Mouse (Mus musculus): ENCODE data around the gene Mto1. TPM values are rescaled to one million over a fixed set of nuclear protein-coding genes. Genes with fewer than 3 reads are reported as not detected.
"Not testable (repeated sequence)": the region's sequence is repeated elsewhere in the genome, so short reads cannot be mapped to it uniquely, and the experiment has no call there.

Mto1 gene
- polyA plus RNA-seq, 2 experiments: 14.0 to 17.7 TPM

- Histone ChIP-seq H3K9ac (replicated peaks) (no peak overlapping the region), H3K36me3 (replicated peaks; ENCODE audit: control insufficient read depth, insufficient read depth, low read depth) (peaks cover 56% of the 10 kb centered on the region), H3K4me2 (ENCODE audit: low read depth) (no peak overlapping the region), H3K4me1 (replicated peaks; ENCODE audit: control insufficient read depth in 2 of 2, insufficient read depth in 2 of 2, low read length in 1 of 2) (no peaks in the 10 kb centered on the region; a peak in 1 of 4 replicates), H3K27me3 (ENCODE audit: control insufficient read depth, insufficient read depth, low read length) (no peaks in the 10 kb centered on the region), H3K9me3 (ENCODE audit: control insufficient read depth, low read length) (no peaks in the 10 kb centered on the region), H3K4me3 (ENCODE audit: insufficient read depth in 1 of 2, low read depth in 2 of 2, low read length in 2 of 2) (no peak overlapping the region), H3K27ac (no peak overlapping the region)
- 74% methylated on average over 5 of the region's 5 CpGs for WGBS (ENCODE audit: insufficient replicate concordance)
- DNase-seq (ENCODE audit: low read depth in 3 of 3, low spot score in 3 of 3) (no peak), ATAC-seq (ENCODE audit: insufficient read depth) (no peak)
- TF ChIP-seq EP300 (IDR thresholded peaks at IDR 0.05; ENCODE audit: low read depth) (no peak), CTCF (IDR thresholded peaks at IDR 0.05; ENCODE audit: low read depth) (no peak)
Observed at GRCm38 (mm10) chr9:78474771-78475382, 26.9 kb downstream of the Mto1 start.

GRCm38 (mm10) chr9:78475383-78475780 is 27.4 kb downstream of the Mto1 start:
- Histone ChIP-seq H3K9ac (replicated peaks) (no peak overlapping the region), H3K27me3 (ENCODE audit: control insufficient read depth, insufficient read depth, low read length) (no peaks in the 10 kb centered on the region), H3K4me3 (ENCODE audit: insufficient read depth in 1 of 2, low read depth in 2 of 2, low read length in 2 of 2) (no peak overlapping the region), H3K4me2 (ENCODE audit: low read depth) (no peak overlapping the region), H3K36me3 (replicated peaks; ENCODE audit: control insufficient read depth, insufficient read depth, low read depth) (peaks cover 61% of the 10 kb centered on the region), H3K4me1 (replicated peaks; ENCODE audit: control insufficient read depth in 2 of 2, insufficient read depth in 2 of 2, low read length in 1 of 2) (no peaks in the 10 kb centered on the region; a peak in 1 of 4 replicates), H3K27ac (no peak overlapping the region), H3K9me3 (ENCODE audit: control insufficient read depth, low read length) (no peaks in the 10 kb centered on the region)
- TF ChIP-seq EP300 (IDR thresholded peaks at IDR 0.05; ENCODE audit: low read depth) (no peak), CTCF (IDR thresholded peaks at IDR 0.05; ENCODE audit: low read depth) (no peak)
- 78% methylated on average over 2 of the region's 2 CpGs for WGBS (ENCODE audit: insufficient replicate concordance)
- no peak for DNase-seq (ENCODE audit: low read depth in 3 of 3, low spot score in 3 of 3)
- ATAC-seq (ENCODE audit: insufficient read depth): no peak

- Histone ChIP-seq H3K27ac (no peak overlapping the region), H3K27me3 (ENCODE audit: control insufficient read depth, insufficient read depth, low read length) (no peaks in the 10 kb centered on the region), H3K9ac (replicated peaks) (no peak overlapping the region), H3K4me2 (ENCODE audit: low read depth) (no peak overlapping the region), H3K4me1 (replicated peaks; ENCODE audit: control insufficient read depth in 2 of 2, insufficient read depth in 2 of 2, low read length in 1 of 2) (no peaks in the 10 kb centered on the region; a peak in 1 of 4 replicates), H3K36me3 (replicated peaks; ENCODE audit: control insufficient read depth, insufficient read depth, low read depth) (peaks cover 60% of the 10 kb centered on the region), H3K4me3 (ENCODE audit: insufficient read depth in 1 of 2, low read depth in 2 of 2, low read length in 2 of 2) (no peak overlapping the region), H3K9me3 (ENCODE audit: control insufficient read depth, low read length) (no peaks in the 10 kb centered on the region)
- 70% methylated on average over 4 of the region's 4 CpGs for WGBS (ENCODE audit: insufficient replicate concordance)
- DNase-seq (ENCODE audit: low read depth in 3 of 3, low spot score in 3 of 3): no peak
- TF ChIP-seq EP300 (IDR thresholded peaks at IDR 0.05; ENCODE audit: low read depth) (no peak), CTCF (IDR thresholded peaks at IDR 0.05; ENCODE audit: low read depth) (no peak)
- no peak for ATAC-seq (ENCODE audit: insufficient read depth)
Observed at GRCm38 (mm10) chr9:78475873-78476272, 27.9 kb downstream of the Mto1 start.

GRCm38 (mm10) chr9:78476531-78477020 is 28.6 kb downstream of the Mto1 start:
- ATAC-seq (ENCODE audit: insufficient read depth): peak; percentile 32
- H3K36me3 ChIP-seq (replicated peaks; ENCODE audit: control insufficient read depth, insufficient read depth, low read depth): peaks cover 56% of the 10 kb centered on the region
- DNase-seq (ENCODE audit: low read depth in 3 of 3, low spot score in 3 of 3): peak in 1 of 3 experiments; percentile 26

GRCm38 (mm10) chr9:78477021-78477551 is 29.1 kb downstream of the Mto1 start:
- Histone ChIP-seq H3K27ac (no peak overlapping the region; the same call in 1 of the 2 replicates), H3K9me3 (ENCODE audit: control insufficient read depth, low read length) (no peaks in the 10 kb centered on the region), H3K27me3 (ENCODE audit: control insufficient read depth, insufficient read depth, low read length) (no peaks in the 10 kb centered on the region), H3K4me2 (ENCODE audit: low read depth) (no peak overlapping the region), H3K4me1 (replicated peaks; ENCODE audit: control insufficient read depth in 2 of 2, insufficient read depth in 2 of 2, low read length in 1 of 2) (no peaks in the 10 kb centered on the region; a peak in 1 of 4 replicates), H3K36me3 (replicated peaks; ENCODE audit: control insufficient read depth, insufficient read depth, low read depth) (peaks cover 56% of the 10 kb centered on the region), H3K9ac (replicated peaks) (no peak overlapping the region), H3K4me3 (ENCODE audit: insufficient read depth in 1 of 2, low read depth in 2 of 2, low read length in 2 of 2) (no peak overlapping the region)
- TF ChIP-seq CTCF (IDR thresholded peaks at IDR 0.05; ENCODE audit: low read depth) (peak; percentile 59; the same call in 1 of the 2 replicates), EP300 (IDR thresholded peaks at IDR 0.05; ENCODE audit: low read depth) (no peak; the same call in 1 of the 2 replicates)
- 4% methylated on average over 5 of the region's 5 CpGs for WGBS (ENCODE audit: insufficient replicate concordance)
- peak; percentile 5 for ATAC-seq (ENCODE audit: insufficient read depth)
- peak in 1 of 3 experiments; percentile 58 for DNase-seq (ENCODE audit: low read depth in 3 of 3, low spot score in 3 of 3)

More at GRCm38 (mm10) chr9:78476531-78477020, 28.6 kb downstream of the Mto1 start:
- no peak for TF ChIP-seq EP300 (IDR thresholded peaks at IDR 0.05; ENCODE audit: low read depth)
- no peak for TF ChIP-seq CTCF (IDR thresholded peaks at IDR 0.05; ENCODE audit: low read depth)
- 8% methylated on average over 1 of the region's 1 CpGs for WGBS (ENCODE audit: insufficient replicate concordance)
- Histone ChIP-seq H3K4me2 (ENCODE audit: low read depth) (no peak overlapping the region), H3K27ac (no peak overlapping the region; the same call in 1 of the 2 replicates), H3K9ac (replicated peaks) (no peak overlapping the region), H3K9me3 (ENCODE audit: control insufficient read depth, low read length) (no peaks in the 10 kb centered on the region), H3K4me1 (replicated peaks; ENCODE audit: control insufficient read depth in 2 of 2, insufficient read depth in 2 of 2, low read length in 1 of 2) (no peaks in the 10 kb centered on the region; a peak in 1 of 4 replicates), H3K27me3 (ENCODE audit: control insufficient read depth, insufficient read depth, low read length) (no peaks in the 10 kb centered on the region), H3K4me3 (ENCODE audit: insufficient read depth in 1 of 2, low read depth in 2 of 2, low read length in 2 of 2) (no peak overlapping the region)

- not testable (repeated sequence) for H3K27ac ChIP-seq; H3K27me3 ChIP-seq (ENCODE audit: control insufficient read depth, insufficient read depth, low read length); ATAC-seq (ENCODE audit: insufficient read depth); H3K4me1 ChIP-seq (replicated peaks; ENCODE audit: control insufficient read depth in 2 of 2, insufficient read depth in 2 of 2, low read length in 1 of 2); H3K4me3 ChIP-seq (ENCODE audit: insufficient read depth in 1 of 2, low read depth in 2 of 2, low read length in 2 of 2); H3K9me3 ChIP-seq (ENCODE audit: control insufficient read depth, low read length); H3K9ac ChIP-seq (replicated peaks); DNase-seq (ENCODE audit: low read depth in 3 of 3, low spot score in 3 of 3)
- Histone ChIP-seq H3K4me2 (ENCODE audit: low read depth) (peak overlapping the region; percentile 4; the same call in 1 of the 2 replicates), H3K36me3 (replicated peaks; ENCODE audit: control insufficient read depth, insufficient read depth, low read depth) (peaks cover 56% of the 10 kb centered on the region)
- 67% methylated on average over 1 of the region's 1 CpGs for WGBS (ENCODE audit: insufficient replicate concordance)
Observed at GRCm38 (mm10) chr9:78478009-78478605, 30.1 kb downstream of the Mto1 start.

GRCm38 (mm10) chr9:78479308-78479707 is 31.3 kb downstream of the Mto1 start:
- H3K4me1 ChIP-seq (replicated peaks; ENCODE audit: control insufficient read depth in 2 of 2, insufficient read depth in 2 of 2, low read length in 1 of 2): not testable (repeated sequence)

More at GRCm38 (mm10) chr9:78479308-78479707, 31.3 kb downstream of the Mto1 start:
- ATAC-seq (ENCODE audit: insufficient read depth); H3K27me3 ChIP-seq (ENCODE audit: control insufficient read depth, insufficient read depth, low read length); H3K9me3 ChIP-seq (ENCODE audit: control insufficient read depth, low read length); DNase-seq (ENCODE audit: low read depth in 3 of 3, low spot score in 3 of 3): not testable (repeated sequence)
- peaks cover 45% of the 10 kb centered on the region for H3K36me3 ChIP-seq (replicated peaks; ENCODE audit: control insufficient read depth, insufficient read depth, low read depth)
- peak overlapping the region; percentile 88 for H3K4me2 ChIP-seq (ENCODE audit: low read depth)
- 16% methylated on average over 8 of the region's 8 CpGs for WGBS (ENCODE audit: insufficient replicate concordance)
- peak overlapping the region; percentile 65 for H3K9ac ChIP-seq (replicated peaks)
- H3K27ac ChIP-seq: peak overlapping the region; percentile 56
- peak overlapping the region; percentile 67 to 92 for H3K4me3 ChIP-seq (ENCODE audit: insufficient read depth in 1 of 2, low read depth in 2 of 2, low read length in 2 of 2)
